Mouse (Mus musculus): Measurements from ENCODE around the gene Myl9. TPM values are rescaled to one million over a fixed set of nuclear protein-coding genes. Genes with fewer than 3 reads are reported as not detected.

Gene Myl9
- polyA plus RNA-seq, 1 experiment = 954 TPM

- H3K79me3 ChIP-seq (ENCODE audit: low read depth) = no peaks in the 10 kb centered on the region
- no peak overlapping the region for H3ac ChIP-seq (ENCODE audit: control insufficient read depth, insufficient read length, low read depth)
- H3K79me2 ChIP-seq (ENCODE audit: control insufficient read depth, insufficient read depth) = peaks cover 6% of the 10 kb centered on the region
- TF ChIP-seq CTCF (IDR thresholded peaks at IDR 0.05; ENCODE audit: control insufficient read depth, insufficient read depth, insufficient read length) (no peak), MYOD1 (IDR thresholded peaks at IDR 0.05; ENCODE audit: control insufficient read depth, insufficient read length, low read depth) (peak; percentile 33)
- H3K4me3 ChIP-seq (ENCODE audit: insufficient read depth, poor library complexity, severe bottlenecking) = no peak overlapping the region
- no peaks in the 10 kb centered on the region for H3K36me3 ChIP-seq (ENCODE audit: control insufficient read depth, insufficient read depth)
- no peaks in the 10 kb centered on the region for H3K27me3 ChIP-seq (ENCODE audit: control insufficient read depth, insufficient read depth, insufficient read length)
Measured at GRCm38 (mm10) chr2:156779036-156779435, 3.8 kb downstream of the Myl9 start.

- peaks cover 6% of the 10 kb centered on the region for H3K79me2 ChIP-seq (ENCODE audit: control insufficient read depth, insufficient read depth)
- H3ac ChIP-seq (ENCODE audit: control insufficient read depth, insufficient read length, low read depth) = no peak overlapping the region
- no peaks in the 10 kb centered on the region for H3K27me3 ChIP-seq (ENCODE audit: control insufficient read depth, insufficient read depth, insufficient read length)
- H3K4me3 ChIP-seq (ENCODE audit: insufficient read depth, poor library complexity, severe bottlenecking) = no peak overlapping the region
- TF ChIP-seq MYOG (IDR thresholded peaks at IDR 0.05; ENCODE audit: control insufficient read depth, extremely low read depth, insufficient read length) = no peak
- H3K36me3 ChIP-seq (ENCODE audit: control insufficient read depth, insufficient read depth) = no peaks in the 10 kb centered on the region
- H3K79me3 ChIP-seq (ENCODE audit: low read depth) = no peaks in the 10 kb centered on the region
Measured at GRCm38 (mm10) chr2:156779488-156779887, 4.3 kb downstream of the Myl9 start.

DNA sequence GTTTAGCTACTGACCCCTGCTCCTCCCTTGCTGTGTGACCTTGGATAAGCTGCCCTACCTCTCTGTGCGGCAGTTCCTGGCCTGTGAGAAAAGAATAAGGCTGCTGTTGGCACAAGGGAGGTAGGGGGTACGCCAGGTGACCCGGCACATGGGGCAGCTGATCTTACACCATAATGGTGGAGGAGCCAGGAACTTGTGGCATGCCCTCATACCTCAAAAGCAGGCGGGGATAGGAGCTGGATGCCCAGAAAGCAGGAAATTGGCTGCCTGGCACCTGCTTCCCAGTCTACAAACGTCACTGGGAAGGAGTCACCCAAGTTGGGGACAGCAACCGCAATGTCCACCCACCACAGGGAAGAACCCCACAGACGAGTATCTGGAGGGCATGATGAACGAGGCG lies 4.9 kb downstream of the Myl9 start:
- no peak overlapping the region for H3ac ChIP-seq (ENCODE audit: control insufficient read depth, insufficient read length, low read depth)
- TF ChIP-seq FOSL1 (IDR thresholded peaks at IDR 0.05; ENCODE audit: insufficient read depth, low read length, poor library complexity, severe bottlenecking) = no peak
- no peak for TF ChIP-seq MAX (IDR thresholded peaks at IDR 0.05)
- TF ChIP-seq MYOD1 (IDR thresholded peaks at IDR 0.05; ENCODE audit: control insufficient read depth, insufficient read length, low read depth) = no peak
- TF ChIP-seq CEBPB (IDR thresholded peaks at IDR 0.05; ENCODE audit: low read depth) = no peak
- no peak for TF ChIP-seq MYOG (IDR thresholded peaks at IDR 0.05; ENCODE audit: control insufficient read depth, extremely low read depth, insufficient read length)
- TF ChIP-seq CTCF (IDR thresholded peaks at IDR 0.05; ENCODE audit: control insufficient read depth, insufficient read depth, insufficient read length) = no peak
- no peak for TF ChIP-seq USF1 (IDR thresholded peaks at IDR 0.05; ENCODE audit: low read depth)

DNA sequence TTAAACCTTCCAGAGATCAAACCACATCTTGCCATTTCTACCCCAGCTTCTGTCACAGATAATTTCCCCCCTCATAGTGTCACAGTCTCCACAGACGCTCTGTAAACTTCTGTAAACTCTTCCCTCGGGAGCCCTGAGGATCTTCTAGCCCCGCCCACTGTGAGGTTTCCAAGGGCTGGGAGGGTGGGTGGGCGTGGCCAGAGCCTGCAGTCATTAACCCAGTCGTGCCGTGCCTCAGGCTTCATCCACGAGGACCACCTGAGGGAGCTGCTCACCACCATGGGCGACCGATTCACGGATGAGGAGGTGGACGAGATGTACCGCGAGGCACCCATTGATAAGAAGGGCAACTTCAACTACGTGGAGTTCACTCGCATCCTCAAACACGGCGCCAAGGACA lies 5.5 kb downstream of the Myl9 start:
- Histone ChIP-seq H3K27me3 (ENCODE audit: control insufficient read depth, insufficient read depth, insufficient read length) (no peaks in the 10 kb centered on the region), H3K4me3 (ENCODE audit: insufficient read depth, poor library complexity, severe bottlenecking) (no peak overlapping the region), H3K79me2 (ENCODE audit: control insufficient read depth, insufficient read depth) (peaks cover 6% of the 10 kb centered on the region), H3K79me3 (ENCODE audit: low read depth) (no peaks in the 10 kb centered on the region), H3K36me3 (ENCODE audit: control insufficient read depth, insufficient read depth) (no peaks in the 10 kb centered on the region), H3ac (ENCODE audit: control insufficient read depth, insufficient read length, low read depth) (no peak overlapping the region)
- TF ChIP-seq USF1 (IDR thresholded peaks at IDR 0.05; ENCODE audit: low read depth) (no peak), CEBPB (IDR thresholded peaks at IDR 0.05; ENCODE audit: low read depth) (no peak), FOSL1 (IDR thresholded peaks at IDR 0.05; ENCODE audit: insufficient read depth, low read length, poor library complexity, severe bottlenecking) (no peak), MYOD1 (IDR thresholded peaks at IDR 0.05; ENCODE audit: control insufficient read depth, insufficient read length, low read depth) (no peak), MYOG (IDR thresholded peaks at IDR 0.05; ENCODE audit: control insufficient read depth, extremely low read depth, insufficient read length) (no peak), MAX (IDR thresholded peaks at IDR 0.05) (no peak), CTCF (IDR thresholded peaks at IDR 0.05; ENCODE audit: control insufficient read depth, insufficient read depth, insufficient read length) (no peak)

More for the DNA sequence above, 4.9 kb downstream of the Myl9 start:
- Histone ChIP-seq H3K79me3 (ENCODE audit: low read depth) (no peaks in the 10 kb centered on the region), H3K79me2 (ENCODE audit: control insufficient read depth, insufficient read depth) (peaks cover 6% of the 10 kb centered on the region), H3K4me3 (ENCODE audit: insufficient read depth, poor library complexity, severe bottlenecking) (no peak overlapping the region), H3K27me3 (ENCODE audit: control insufficient read depth, insufficient read depth, insufficient read length) (no peaks in the 10 kb centered on the region), H3K36me3 (ENCODE audit: control insufficient read depth, insufficient read depth) (no peaks in the 10 kb centered on the region)

DNA sequence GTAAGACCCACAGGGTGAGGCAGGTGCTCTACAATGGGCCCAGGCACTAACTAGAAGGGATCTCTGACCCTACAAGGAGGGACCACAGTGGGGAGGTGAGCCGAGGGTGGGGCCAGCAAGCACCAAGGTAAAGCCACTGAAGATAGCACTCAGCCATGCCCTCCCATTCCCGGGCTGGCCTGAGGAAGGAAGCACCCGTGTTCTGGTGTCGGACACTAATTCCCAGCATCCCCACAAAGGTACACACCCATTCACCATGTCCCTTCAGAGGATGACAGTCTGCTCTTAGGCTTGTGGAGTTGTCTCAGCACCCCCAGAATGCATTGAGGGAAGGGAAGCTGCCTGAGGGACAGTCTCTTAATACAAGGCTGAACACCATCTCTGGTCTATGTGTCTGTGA lies 6.1 kb downstream of the Myl9 start:
- Histone ChIP-seq H3ac (ENCODE audit: control insufficient read depth, insufficient read length, low read depth) (no peak overlapping the region), H3K79me2 (ENCODE audit: control insufficient read depth, insufficient read depth) (peaks cover 6% of the 10 kb centered on the region), H3K79me3 (ENCODE audit: low read depth) (no peaks in the 10 kb centered on the region), H3K36me3 (ENCODE audit: control insufficient read depth, insufficient read depth) (no peaks in the 10 kb centered on the region), H3K27me3 (ENCODE audit: control insufficient read depth, insufficient read depth, insufficient read length) (no peaks in the 10 kb centered on the region), H3K4me3 (ENCODE audit: insufficient read depth, poor library complexity, severe bottlenecking) (no peak overlapping the region)
- no peak for TF ChIP-seq CTCF (IDR thresholded peaks at IDR 0.05; ENCODE audit: control insufficient read depth, insufficient read depth, insufficient read length)
- no peak for TF ChIP-seq FOSL1 (IDR thresholded peaks at IDR 0.05; ENCODE audit: insufficient read depth, low read length, poor library complexity, severe bottlenecking)
- TF ChIP-seq MYOD1 (IDR thresholded peaks at IDR 0.05; ENCODE audit: control insufficient read depth, insufficient read length, low read depth) = no peak
- TF ChIP-seq MYOG (IDR thresholded peaks at IDR 0.05; ENCODE audit: control insufficient read depth, extremely low read depth, insufficient read length) = no peak
- no peak for TF ChIP-seq MAX (IDR thresholded peaks at IDR 0.05)
- no peak for TF ChIP-seq USF1 (IDR thresholded peaks at IDR 0.05; ENCODE audit: low read depth)
- TF ChIP-seq CEBPB (IDR thresholded peaks at IDR 0.05; ENCODE audit: low read depth) = no peak

DNA sequence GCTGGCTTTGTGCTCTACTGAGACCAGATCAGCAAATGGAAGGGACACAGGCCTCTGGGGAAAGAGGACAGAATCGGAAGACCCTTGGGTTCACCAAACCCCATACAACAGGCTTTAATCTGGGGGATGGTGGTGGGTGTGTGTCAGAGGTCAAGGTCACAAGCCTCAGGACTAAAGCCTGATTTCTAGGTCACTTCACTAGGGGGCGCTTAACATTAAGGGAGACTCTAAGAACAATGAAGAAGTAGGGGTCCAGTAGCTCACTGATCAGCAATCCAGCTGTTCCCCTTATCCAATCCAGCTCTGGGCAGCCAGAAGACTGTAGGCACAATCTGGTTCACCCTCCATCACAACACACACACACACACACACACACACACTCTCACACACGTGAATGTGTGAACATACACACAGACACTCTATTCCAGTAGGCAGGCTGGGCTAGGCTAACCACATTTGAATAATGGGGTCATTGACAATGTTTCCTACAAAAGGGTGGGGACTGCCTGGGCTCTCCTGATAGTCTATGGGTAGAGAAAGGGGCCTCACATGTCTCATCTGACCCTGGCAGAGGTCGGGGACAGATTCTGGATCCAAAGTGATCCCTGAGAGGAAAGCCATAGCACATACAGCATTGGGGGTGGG lies 6.7 kb downstream of the Myl9 start:
- Histone ChIP-seq H3K79me2 (ENCODE audit: control insufficient read depth, insufficient read depth) (peaks cover 6% of the 10 kb centered on the region), H3K27me3 (ENCODE audit: control insufficient read depth, insufficient read depth, insufficient read length) (no peaks in the 10 kb centered on the region), H3K4me3 (ENCODE audit: insufficient read depth, poor library complexity, severe bottlenecking) (no peak overlapping the region), H3K79me3 (ENCODE audit: low read depth) (no peaks in the 10 kb centered on the region), H3K36me3 (ENCODE audit: control insufficient read depth, insufficient read depth) (no peaks in the 10 kb centered on the region), H3ac (ENCODE audit: control insufficient read depth, insufficient read length, low read depth) (no peak overlapping the region)
- TF ChIP-seq FOSL1 (IDR thresholded peaks at IDR 0.05; ENCODE audit: insufficient read depth, low read length, poor library complexity, severe bottlenecking) (no peak), CTCF (IDR thresholded peaks at IDR 0.05; ENCODE audit: control insufficient read depth, insufficient read depth, insufficient read length) (no peak), MYOD1 (IDR thresholded peaks at IDR 0.05; ENCODE audit: control insufficient read depth, insufficient read length, low read depth) (no peak), MYOG (IDR thresholded peaks at IDR 0.05; ENCODE audit: control insufficient read depth, extremely low read depth, insufficient read length) (no peak), MAX (IDR thresholded peaks at IDR 0.05) (no peak), USF1 (IDR thresholded peaks at IDR 0.05; ENCODE audit: low read depth) (no peak), CEBPB (IDR thresholded peaks at IDR 0.05; ENCODE audit: low read depth) (no peak)

All from C2C12 (cell line).